Mouse (Mus musculus) frontal cortex, postnatal 25 days (tissue): ENCODE measurements around the gene Slc39a11.

ENCODE experiments used
- DNase-seq, 2 experiments: peaks; one replicate each; pipeline ENCODE4 v3.0.0; 2022; ENCODE audit warnings: low spot score in 2 of 2

Gene Slc39a11

GRCm38 (mm10) chr11:113291781-113292714 lies 357.8 kb downstream of the Slc39a11 start:
- DNase-seq, result no peak

- no peak for DNase-seq
Measured at GRCm38 (mm10) chr11:113290911-113291310, 359.0 kb downstream of the Slc39a11 start.

- DNase-seq, result no peak
Measured at GRCm38 (mm10) chr11:113284951-113285741, 364.7 kb downstream of the Slc39a11 start.

- no peak for DNase-seq
Measured at GRCm38 (mm10) chr11:113283376-113283811, 366.5 kb downstream of the Slc39a11 start.

- DNase-seq, result no peak
Measured at GRCm38 (mm10) chr11:113278238-113278637, 371.6 kb downstream of the Slc39a11 start.

- DNase-seq, result no peak
Measured at GRCm38 (mm10) chr11:113277034-113277612, 372.8 kb downstream of the Slc39a11 start.

- no peak for DNase-seq
Measured at GRCm38 (mm10) chr11:113276518-113276917, 373.4 kb downstream of the Slc39a11 start.

- DNase-seq, result no peak
Measured at GRCm38 (mm10) chr11:113274037-113274436, 375.8 kb downstream of the Slc39a11 start.

GRCm38 (mm10) chr11:113271857-113272256 lies 378.0 kb downstream of the Slc39a11 start:
- DNase-seq, result no peak

GRCm38 (mm10) chr11:113268831-113269319 lies 381.0 kb downstream of the Slc39a11 start:
- DNase-seq, result no peak

- no peak for DNase-seq
Measured at GRCm38 (mm10) chr11:113267516-113268230, 382.2 kb downstream of the Slc39a11 start.

- no peak for DNase-seq
Measured at GRCm38 (mm10) chr11:113266706-113267105, 383.2 kb downstream of the Slc39a11 start.

GRCm38 (mm10) chr11:113265567-113265966 lies 384.3 kb downstream of the Slc39a11 start:
- DNase-seq, result no peak

- DNase-seq, result no peak
Measured at GRCm38 (mm10) chr11:113263971-113264370, 385.9 kb downstream of the Slc39a11 start.

GRCm38 (mm10) chr11:113262062-113262461 lies 387.8 kb downstream of the Slc39a11 start:
- DNase-seq, result no peak

GRCm38 (mm10) chr11:113261421-113261820 lies 388.5 kb downstream of the Slc39a11 start:
- DNase-seq, result no peak

GRCm38 (mm10) chr11:113259712-113260382 lies 390.0 kb downstream of the Slc39a11 start:
- no peak for DNase-seq

- no peak for DNase-seq
Measured at GRCm38 (mm10) chr11:113258016-113258415, 391.9 kb downstream of the Slc39a11 start.

GRCm38 (mm10) chr11:113254653-113255052 lies 395.2 kb downstream of the Slc39a11 start:
- no peak for DNase-seq

- no peak for DNase-seq
Measured at GRCm38 (mm10) chr11:113253169-113253568, 396.7 kb downstream of the Slc39a11 start.

- DNase-seq, result no peak
Measured at GRCm38 (mm10) chr11:113251172-113251571, 398.7 kb downstream of the Slc39a11 start.
